ENCODE assay signal across 8 mouse cellular contexts in genomic region chr12:91384281-91385017, GRCm38 (mm10). TPM values are rescaled to one million over a fixed set of nuclear protein-coding genes. Genes with fewer than 3 reads are reported as not detected.
DNase-seq lines count a peak whose midpoint lies in the region; ATAC-seq and TF ChIP-seq lines count a peak whose summit lies in the region.

Gene Cep128, minus strand, starts transcription at chr12:91384409.
Gene Tshr, plus strand, starts transcription at chr12:91384563.

- H3K4me1 ChIP-seq in erythroblast, embryonic 14.5 days (ENCODE audit: control insufficient read depth), result peaks cover 44% of the 10 kb centered on the region
- H3K4me1 ChIP-seq in heart, embryonic 11.5 days (ENCODE audit: control insufficient read depth, insufficient read depth, low read length), result peaks cover 3% of the 10 kb centered on the region; the same call in 1 of the 2 replicates
- peaks cover 4% of the 10 kb centered on the region; the same call in 1 of the 2 replicates for H3K4me1 ChIP-seq in kidney, embryonic 16.5 days (ENCODE audit: insufficient read depth, low read length)
- no peaks in the 10 kb centered on the region for H3K4me1 ChIP-seq in liver, adult 2 months (ENCODE audit: control insufficient read depth, insufficient read depth, low read length)

- 2% methylated on average over 27 of the region's 27 CpGs for WGBS in heart, embryonic 11.5 days (ENCODE audit: insufficient replicate concordance)
- 2% methylated on average over 27 of the region's 27 CpGs for WGBS in kidney, embryonic 16.5 days
- 1% methylated on average over 27 of the region's 27 CpGs for WGBS in liver, adult 2 months

- H3K9me3 ChIP-seq in erythroblast, embryonic 14.5 days (ENCODE audit: control insufficient read depth, low read length), result no peaks in the 10 kb centered on the region
- no peaks in the 10 kb centered on the region for H3K9me3 ChIP-seq in heart, embryonic 11.5 days (replicated peaks; ENCODE audit: control insufficient read depth, low read length)
- H3K9me3 ChIP-seq in kidney, embryonic 16.5 days (ENCODE audit: low read length), result no peaks in the 10 kb centered on the region

- H3K27ac ChIP-seq in heart, embryonic 11.5 days (ENCODE audit: low read depth, low read length), result peak within 1 kb of the TSS; percentile 41; the same call in 1 of the 2 replicates
- H3K27ac ChIP-seq in kidney, embryonic 16.5 days (ENCODE audit: low read length), result no peak within 1 kb of the TSS
- H3K27ac ChIP-seq in liver, adult 2 months (replicated peaks; ENCODE audit: insufficient read depth, low read depth, low read length), result no peak within 1 kb of the TSS

- H3K9ac ChIP-seq in heart, embryonic 11.5 days (ENCODE audit: low read depth, low read length), result peak within 1 kb of the TSS; percentile 78
- peak within 1 kb of the TSS; percentile 72 for H3K9ac ChIP-seq in kidney, embryonic 16.5 days (replicated peaks; ENCODE audit: low read length)
- H3K9ac ChIP-seq in liver, adult 2 months (ENCODE audit: low read depth, low read length), result peak within 1 kb of the TSS; percentile 55

- DNase-seq in brain, embryonic 14.5 days (ENCODE audit: low read depth), result peak; percentile 99
- DNase-seq in liver, adult 2 months (ENCODE audit: extremely low read depth, low read depth, low spot score), result peak; percentile 91
- peak; percentile 94 for DNase-seq in splenic B cell, adult 2 months (ENCODE audit: low read depth, low spot score)

- TF ChIP-seq CTCF in C2C12 (IDR thresholded peaks at IDR 0.05; ENCODE audit: control insufficient read depth, insufficient read depth, insufficient read length), result no peak
- TF ChIP-seq CTCF in brain, embryonic 14.5 days (IDR thresholded peaks at IDR 0.05; ENCODE audit: borderline replicate concordance, extremely low read depth, insufficient read depth, insufficient read length), result no peak
- TF ChIP-seq CTCF in liver, adult 2 months (IDR thresholded peaks at IDR 0.05; ENCODE audit: low read depth, low read length), result no peak

- H3K79me2 ChIP-seq in C2C12 (ENCODE audit: control insufficient read depth, insufficient read depth) (peaks cover 16% of the 10 kb centered on the region), myocyte (ENCODE audit: control insufficient read depth, insufficient read depth) (peaks cover 3% of the 10 kb centered on the region)
- H3K79me2 ChIP-seq in liver, adult 2 months (ENCODE audit: control insufficient read depth, insufficient read depth, low read length), result no peaks in the 10 kb centered on the region

- peak; percentile 100 for ATAC-seq in heart, embryonic 11.5 days (replicated peaks; ENCODE audit: insufficient number of reproducible peaks, low FRiP score, low TSS enrichment)
- ATAC-seq in kidney, embryonic 16.5 days (ENCODE audit: low FRiP score, low TSS enrichment), result peak; percentile 100

- H3K36me3 ChIP-seq in C2C12 (ENCODE audit: control insufficient read depth, insufficient read depth) (peaks cover 4% of the 10 kb centered on the region), myocyte (ENCODE audit: control insufficient read depth, insufficient read depth) (no peaks in the 10 kb centered on the region)
- H3K36me3 ChIP-seq in erythroblast, embryonic 14.5 days (ENCODE audit: control insufficient read depth), result peaks cover 29% of the 10 kb centered on the region
- no peaks in the 10 kb centered on the region for H3K36me3 ChIP-seq in heart, embryonic 11.5 days (ENCODE audit: control insufficient read depth, insufficient read depth, low read length)
- no peaks in the 10 kb centered on the region for H3K36me3 ChIP-seq in kidney, embryonic 16.5 days (ENCODE audit: insufficient read depth, low read length)
- H3K36me3 ChIP-seq in liver, adult 2 months (ENCODE audit: control insufficient read depth, insufficient read depth, low read length), result no peaks in the 10 kb centered on the region
- H3K36me3 ChIP-seq in splenic B cell, adult 2 months (ENCODE audit: control insufficient read depth, insufficient read depth, low read length, poor library complexity, severe bottlenecking), result peaks cover 4% of the 10 kb centered on the region

- peak within 1 kb of the TSS; percentile 91 for H3K4me2 ChIP-seq in heart, embryonic 11.5 days
- H3K4me2 ChIP-seq in kidney, embryonic 16.5 days (replicated peaks; ENCODE audit: low read depth, low read length), result peak within 1 kb of the TSS; percentile 76
- H3K4me2 ChIP-seq in myocyte (ENCODE audit: low read depth), result peak within 1 kb of the TSS; percentile 90

- H3K4me3 ChIP-seq in C2C12 (ENCODE audit: insufficient read depth, poor library complexity, severe bottlenecking) (peak within 1 kb of the TSS; percentile 83), myocyte (peak within 1 kb of the TSS; percentile 70)
- peak within 1 kb of the TSS; percentile 100 for H3K4me3 ChIP-seq in erythroblast, embryonic 14.5 days (replicated peaks)
- peak within 1 kb of the TSS; percentile 77 for H3K4me3 ChIP-seq in heart, embryonic 11.5 days (ENCODE audit: low read depth, low read length)
- H3K4me3 ChIP-seq in kidney, embryonic 16.5 days (ENCODE audit: low read length), result peak within 1 kb of the TSS; percentile 75
- peak within 1 kb of the TSS; percentile 86 for H3K4me3 ChIP-seq in liver, adult 2 months (ENCODE audit: insufficient read depth, low read depth, low read length)

- H3ac ChIP-seq in C2C12 (ENCODE audit: control insufficient read depth, insufficient read length, low read depth) (peak within 1 kb of the TSS; percentile 94), myocyte (ENCODE audit: control insufficient read depth, insufficient read length) (no peak within 1 kb of the TSS)

- no peaks in the 10 kb centered on the region for H3K27me3 ChIP-seq in C2C12 (ENCODE audit: control insufficient read depth, insufficient read depth, insufficient read length)
- no peaks in the 10 kb centered on the region for H3K27me3 ChIP-seq in erythroblast, embryonic 14.5 days (ENCODE audit: control insufficient read depth)
- H3K27me3 ChIP-seq in heart, embryonic 11.5 days (ENCODE audit: control insufficient read depth, insufficient read depth, low read length), result no peaks in the 10 kb centered on the region
- H3K27me3 ChIP-seq in kidney, embryonic 16.5 days (ENCODE audit: insufficient read depth, low read length), result no peaks in the 10 kb centered on the region
- no peaks in the 10 kb centered on the region for H3K27me3 ChIP-seq in liver, adult 2 months (ENCODE audit: control insufficient read depth, insufficient read depth, low read length)
- no peaks in the 10 kb centered on the region for H3K27me3 ChIP-seq in myocyte (ENCODE audit: control insufficient read depth, insufficient read depth, insufficient read length)
- H3K27me3 ChIP-seq in splenic B cell, adult 2 months (ENCODE audit: control insufficient read depth, insufficient read depth, low read length, poor library complexity, severe bottlenecking), result no peaks in the 10 kb centered on the region

- no peak for TF ChIP-seq POLR2A in brain, embryonic 14.5 days (IDR thresholded peaks at IDR 0.05; ENCODE audit: borderline replicate concordance, extremely low read depth, insufficient read depth, insufficient read length, poor library complexity, severe bottlenecking)
- TF ChIP-seq POLR2A in liver, adult 2 months (IDR thresholded peaks at IDR 0.05; ENCODE audit: extremely low read depth, insufficient read depth, low read length), result no peak
- TF ChIP-seq POLR2A in myocyte (IDR thresholded peaks at IDR 0.05; ENCODE audit: insufficient read length, low read depth), result peak; percentile 53

- H3K79me3 ChIP-seq in C2C12 (ENCODE audit: low read depth), result peaks cover 6% of the 10 kb centered on the region

TF ChIP-seq in C2C12, 6 proteins besides CTCF, POLR2A, EP300 and RAD21:
- TF ChIP-seq MYOG (IDR thresholded peaks at IDR 0.05; ENCODE audit: control insufficient read depth, extremely low read depth, insufficient read length) (no peak), USF1 (IDR thresholded peaks at IDR 0.05; ENCODE audit: low read depth) (no peak), MYOD1 (IDR thresholded peaks at IDR 0.05; ENCODE audit: control insufficient read depth, insufficient read length, low read depth) (no peak)

TF ChIP-seq in myocyte, 11 proteins besides CTCF, POLR2A, EP300 and RAD21:
- TF ChIP-seq MYOD1 (IDR thresholded peaks at IDR 0.05; ENCODE audit: control insufficient read depth in 1 of 3, insufficient read length in 2 of 3, low read depth in 2 of 3) (no peak), POLR2AphosphoS2 (IDR thresholded peaks at IDR 0.05; ENCODE audit: insufficient read length, low read depth) (no peak), TCF3 (IDR thresholded peaks at IDR 0.05; ENCODE audit: insufficient read length, low read depth) (no peak), CEBPB (IDR thresholded peaks at IDR 0.05; ENCODE audit: insufficient read depth, poor library complexity, severe bottlenecking) (no peak), SRF (IDR thresholded peaks at IDR 0.05; ENCODE audit: control insufficient read depth, insufficient read length, low read depth) (peak; percentile 69), E2F4 (IDR thresholded peaks at IDR 0.05; ENCODE audit: insufficient read depth) (peak; percentile 96), USF1 (IDR thresholded peaks at IDR 0.05; ENCODE audit: low read depth) (peak; percentile 8)

RNA-seq across cellular contexts. Expression of gene Cep128, which starts in this region (rescaled TPM):
- polyA plus RNA-seq in C2C12 (2012; fragmentation: generic; extraction: Trizol), result 5.4 TPM
- polyA plus RNA-seq in brain, embryonic 14.5 days (2012; rRNA removed), result 4.7 and 5.3 TPM in 2 replicates
- 1.2 and 1.4 TPM in 2 replicates for polyA plus RNA-seq in erythroblast, embryonic 14.5 days (2012)
- 6.1 and 7.4 TPM in 2 replicates for polyA plus RNA-seq in heart, embryonic 11.5 days (2014; fragmentation: Nextera tagmentation; extraction: Ambion mirVana)
- polyA plus RNA-seq in kidney, embryonic 16.5 days (2015; fragmentation: Nextera tagmentation; extraction: Ambion mirVana), result 7.2 and 9.3 TPM in 2 replicates
- 1.2 and 1.6 TPM in 2 replicates for total RNA-seq in liver, adult 2 months (2014; rRNA removed)
- 0.55 and 0.67 TPM in 2 replicates for polyA plus RNA-seq in liver, adult 2 months (2012; rRNA removed)
- polyA plus RNA-seq in myocyte (2012; fragmentation: generic; extraction: Trizol), result 2.9 TPM

RNA-seq across cellular contexts. Expression of gene Tshr, which starts in this region (rescaled TPM):
- not detected for polyA plus RNA-seq in C2C12 (2012; fragmentation: generic; extraction: Trizol)
- polyA plus RNA-seq in brain, embryonic 14.5 days (2012; rRNA removed), result 0.35 and 0.41 TPM in 2 replicates
- polyA plus RNA-seq in erythroblast, embryonic 14.5 days (2012), result not detected in 2 replicates
- polyA plus RNA-seq in heart, embryonic 11.5 days (2014; fragmentation: Nextera tagmentation; extraction: Ambion mirVana), result 0.15 and 0.43 TPM in 2 replicates
- polyA plus RNA-seq in kidney, embryonic 16.5 days (2015; fragmentation: Nextera tagmentation; extraction: Ambion mirVana), result 0.81 and 1.0 TPM in 2 replicates
- 0.13 TPM in 1 of 2 replicates, not detected in the other for total RNA-seq in liver, adult 2 months (2014; rRNA removed)
- not detected in 2 replicates for polyA plus RNA-seq in liver, adult 2 months (2012; rRNA removed)
- not detected for polyA plus RNA-seq in myocyte (2012; fragmentation: generic; extraction: Trizol)
